Mouse (Mus musculus) kidney, postnatal 0 days (tissue): ENCODE data around the gene Sart3. TPM values are rescaled to one million over a fixed set of nuclear protein-coding genes. Genes with fewer than 3 reads are reported as not detected.
"Not testable (repeated sequence)": the region's sequence is repeated elsewhere in the genome, so short reads cannot be mapped to it uniquely, and the experiment has no call there.

Source experiments
- ATAC-seq: fragments of 200-750 bp; cut with Nextera tagmentation; replicated peaks from 2 replicates; pipeline ENCODE4 v1.8.0; 2017; ENCODE audit warnings: low read depth, moderate number of reproducible peaks, moderate TSS enrichment, moderate library complexity; ENCODE audit not compliant: low FRiP score
- DNase-seq: peaks from one replicate; pipeline ENCODE4 v3.0.0-alpha.2; 2016; ENCODE audit warnings: low spot score
- H3K27ac ChIP-seq: fragments of 300-500 bp; sonication (generic); 2 replicates; pipeline ENCODE4 v1.5.1; 2014; ENCODE audit warnings: mild to moderate bottlenecking
- H3K27me3 ChIP-seq: fragments of 300-500 bp; sonication (generic); 2 replicates; pipeline ENCODE4 v1.6.1; 2014; ENCODE audit warnings: low read length, mixed read lengths; ENCODE audit not compliant: insufficient read depth
- H3K36me3 ChIP-seq: fragments of 300-500 bp; sonication (generic); 2 replicates; pipeline ENCODE4 v1.6.1; 2014; ENCODE audit warnings: low read length, mixed read lengths; ENCODE audit not compliant: insufficient read depth
- H3K4me1 ChIP-seq: fragments of 300-500 bp; sonication (generic); replicated peaks from 2 replicates; pipeline ENCODE4 v1.6.1; 2014; ENCODE audit warnings: antibody characterized with exemption, low read length, mixed read lengths; ENCODE audit not compliant: insufficient read depth
- H3K4me2 ChIP-seq: fragments of 300-500 bp; sonication (generic); 2 replicates; pipeline ENCODE4 v1.6.1; 2014; ENCODE audit warnings: mild to moderate bottlenecking, low read length, moderate library complexity, mixed read lengths
- H3K4me3 ChIP-seq: fragments of 300-500 bp; sonication (generic); replicated peaks from 2 replicates; pipeline ENCODE4 v1.5.1; 2014; ENCODE audit warnings: low read depth, low read length
- H3K9ac ChIP-seq: fragments of 300-500 bp; sonication (generic); 2 replicates; pipeline ENCODE4 v1.6.1; 2014; ENCODE audit warnings: low read depth, low read length
- H3K9me3 ChIP-seq: fragments of 300-500 bp; sonication (generic); replicated peaks from 2 replicates; pipeline ENCODE4 v1.6.1; 2016; ENCODE audit warnings: low read length, inconsistent platforms, mixed read lengths
- CTCF ChIP-seq: IDR thresholded peaks from 2 replicates; pipeline ENCODE4 v1.5.1; 2016; ENCODE audit warnings: antibody characterized with exemption, low read depth, mild to moderate bottlenecking, moderate library complexity
- WGBS: fragments of 180-500 bp; shearing (Covaris S2); extraction: QIAGEN DNeasy Blood & Tissue Kit; methylation state at CpG from one replicate; pipeline ENCODE4 v1.1.7; 2014; 5-methylcytosine and 5-hydroxymethylcytosine counted together
- polyA plus RNA-seq: library from polyadenylated mRNA; unstranded; fragments of >200 nt; fragmentation: Nextera tagmentation; extraction: Ambion mirVana; gene quantifications from 2 replicates; pipeline ENCODE4 v1.2.1, GENCODE M21; 2015

The Sart3 gene
- polyA plus RNA-seq, 1 experiment from 2014 or later: 27.7 TPM

- no peak for DNase-seq
- Histone ChIP-seq H3K27me3 (0 out of 2 replicates have a peak, but pooled peaks cover 3% of the 10 kb centered on the region), H3K4me1 (no peaks in the 10 kb centered on the region), H3K9me3 (no peaks in the 10 kb centered on the region), H3K27ac (no peak overlapping the region), H3K4me2 (no peak overlapping the region), H3K9ac (no peak overlapping the region), H3K36me3 (no peaks in the 10 kb centered on the region), H3K4me3 (no peak overlapping the region)
- ATAC-seq: no peak
- WGBS: 93% methylated on average over 2 of the region's 2 CpGs
- no peak for TF ChIP-seq CTCF
Measured at GRCm38 (mm10) chr5:113812638-113813037, 40.3 kb upstream of the Sart3 start.

DNA sequence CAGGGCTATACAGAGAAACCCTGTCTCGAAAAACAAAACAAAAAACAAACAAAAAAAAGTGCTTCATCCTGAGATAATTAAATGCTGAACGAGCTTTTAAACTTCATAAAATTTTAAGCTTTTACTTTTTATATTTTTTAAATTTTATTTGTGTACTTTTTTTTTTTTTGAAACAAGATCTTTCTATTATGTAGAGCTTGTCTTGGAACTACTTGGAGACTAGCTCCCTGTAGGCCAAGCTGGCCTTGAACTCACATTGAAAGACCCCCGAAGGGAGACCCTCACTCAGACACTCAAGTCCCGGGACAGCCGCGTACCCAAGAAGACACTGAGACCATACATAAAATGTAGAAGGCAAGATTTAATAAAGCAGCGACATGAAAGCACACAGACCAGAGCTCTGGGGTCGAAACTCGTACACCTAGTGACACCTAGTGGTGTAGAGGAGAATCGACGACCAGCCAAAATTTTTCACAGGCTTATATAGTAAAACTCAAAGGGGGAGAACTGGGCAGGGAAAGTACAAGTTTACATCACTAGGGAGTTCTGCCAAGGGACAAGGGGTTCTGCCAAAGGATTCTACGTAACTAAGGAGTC lies 39.6 kb upstream of the Sart3 start:
- H3K9me3 ChIP-seq, H3K4me2 ChIP-seq, H3K27me3 ChIP-seq, H3K27ac ChIP-seq, H3K4me1 ChIP-seq, DNase-seq, H3K36me3 ChIP-seq, H3K4me3 ChIP-seq, ATAC-seq, H3K9ac ChIP-seq: not testable (repeated sequence)
- WGBS: 21% methylated on average over 11 of the region's 12 CpGs
- peak; percentile 57 for TF ChIP-seq CTCF

GRCm38 (mm10) chr5:113810111-113810510 lies 37.8 kb upstream of the Sart3 start:
- no peak overlapping the region for H3K9ac ChIP-seq
- H3K4me1 ChIP-seq: no peaks in the 10 kb centered on the region
- H3K27me3 ChIP-seq: no peaks in the 10 kb centered on the region
- no peaks in the 10 kb centered on the region for H3K9me3 ChIP-seq
- H3K36me3 ChIP-seq: no peaks in the 10 kb centered on the region
- H3K4me3 ChIP-seq: no peak overlapping the region
- no peak overlapping the region for H3K27ac ChIP-seq
- no peak for TF ChIP-seq CTCF
- DNase-seq (no peak), ATAC-seq (no peak)
- WGBS: 96% methylated on average over 4 of the region's 4 CpGs
- no peak overlapping the region for H3K4me2 ChIP-seq

DNA sequence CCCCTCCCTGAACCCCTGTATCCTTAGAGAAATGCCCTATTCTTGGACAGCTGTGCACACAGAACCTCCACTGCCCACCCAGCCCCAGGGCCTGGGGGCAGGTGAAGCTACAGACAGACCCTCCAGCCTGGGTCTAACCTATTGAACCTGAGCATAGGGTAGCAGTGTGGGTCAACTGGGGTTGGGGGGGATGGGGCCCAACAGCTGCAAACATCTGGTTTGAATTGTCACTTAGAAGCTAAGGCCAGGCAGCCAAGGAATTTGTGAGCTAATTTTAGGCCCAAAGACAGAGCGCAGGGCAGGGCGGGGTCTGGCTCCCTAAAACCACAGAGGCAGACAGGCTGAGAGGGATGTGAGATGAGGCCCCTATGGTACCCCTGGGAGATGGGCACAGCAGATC lies 35.9 kb upstream of the Sart3 start:
- H3K36me3 ChIP-seq: no peaks in the 10 kb centered on the region
- DNase-seq (peak; percentile 44), ATAC-seq (no peak)
- H3K4me2 ChIP-seq: no peak overlapping the region
- no peaks in the 10 kb centered on the region for H3K27me3 ChIP-seq
- H3K4me1 ChIP-seq: no peaks in the 10 kb centered on the region
- H3K9me3 ChIP-seq: no peaks in the 10 kb centered on the region
- no peak overlapping the region for H3K4me3 ChIP-seq
- no peak overlapping the region for H3K9ac ChIP-seq
- no peak overlapping the region for H3K27ac ChIP-seq
- WGBS: 67% methylated on average over 2 of the region's 2 CpGs
- TF ChIP-seq CTCF: no peak

DNA sequence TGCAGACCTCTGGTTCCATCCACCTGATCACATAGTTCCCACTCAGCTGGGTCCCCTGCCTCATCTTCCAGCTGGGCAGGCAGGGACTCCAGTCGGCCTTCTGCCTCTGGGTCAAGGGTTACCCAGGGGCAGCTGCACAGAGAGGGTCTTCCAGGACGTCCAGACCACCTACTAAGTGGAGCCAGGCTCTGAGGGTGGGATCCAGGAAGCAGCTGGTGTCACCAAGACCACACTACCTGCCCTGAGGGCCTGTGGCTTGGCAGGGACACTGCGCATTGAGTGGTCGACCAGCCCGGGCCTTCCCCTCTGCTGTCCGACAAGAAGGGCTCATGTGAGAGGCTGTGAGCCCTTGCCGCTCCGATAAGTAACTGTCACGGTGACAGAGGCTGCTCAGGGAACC lies 35.4 kb upstream of the Sart3 start:
- no peak overlapping the region for H3K27ac ChIP-seq
- no peak overlapping the region for H3K9ac ChIP-seq
- no peaks in the 10 kb centered on the region for H3K36me3 ChIP-seq
- H3K4me3 ChIP-seq: no peak overlapping the region
- no peak for ATAC-seq
- TF ChIP-seq CTCF: no peak
- WGBS: 56% methylated on average over 9 of the region's 9 CpGs
- H3K4me2 ChIP-seq: no peak overlapping the region
- no peaks in the 10 kb centered on the region for H3K27me3 ChIP-seq
- no peaks in the 10 kb centered on the region for H3K9me3 ChIP-seq
- no peak for DNase-seq
- H3K4me1 ChIP-seq: no peaks in the 10 kb centered on the region

- H3K4me1 ChIP-seq: no peaks in the 10 kb centered on the region
- H3K9ac ChIP-seq: no peak overlapping the region
- no peak for DNase-seq
- TF ChIP-seq CTCF: no peak
- no peak overlapping the region for H3K27ac ChIP-seq
- H3K9me3 ChIP-seq: no peaks in the 10 kb centered on the region
- WGBS: 12% methylated on average over 10 of the region's 10 CpGs
- H3K36me3 ChIP-seq: no peaks in the 10 kb centered on the region
- H3K4me2 ChIP-seq: no peak overlapping the region
- ATAC-seq: no peak
- no peaks in the 10 kb centered on the region for H3K27me3 ChIP-seq
- no peak overlapping the region for H3K4me3 ChIP-seq
Measured at GRCm38 (mm10) chr5:113806414-113806813, 34.1 kb upstream of the Sart3 start.

GRCm38 (mm10) chr5:113805301-113805700 lies 33.0 kb upstream of the Sart3 start:
- ATAC-seq (no peak), DNase-seq (no peak)
- WGBS: 84% methylated on average over 9 of the region's 9 CpGs
- 0 out of 2 replicates have a peak, but pooled peaks cover 4% of the 10 kb centered on the region for H3K4me1 ChIP-seq
- H3K36me3 ChIP-seq: no peaks in the 10 kb centered on the region
- H3K9me3 ChIP-seq: no peaks in the 10 kb centered on the region
- H3K27me3 ChIP-seq: no peaks in the 10 kb centered on the region
- H3K4me3 ChIP-seq: no peak overlapping the region
- H3K4me2 ChIP-seq: no peak overlapping the region
- H3K27ac ChIP-seq: no peak overlapping the region
- no peak for TF ChIP-seq CTCF
- no peak overlapping the region for H3K9ac ChIP-seq
